In genomic region chr14:96065884-96066283, GRCm38 (mm10) we compare ENCODE assay signal across 31 mouse cellular contexts.
A peak's percentile ranks its signal among the peaks of the same experiment; 100 is the strongest.
DNase-seq lines count a peak whose midpoint lies in the region; ATAC-seq and TF ChIP-seq lines count a peak whose summit lies in the region.
"Had no signal": no experiment of that assay in that cellular context is flagged by ENCODE, and none has a peak within 500 bp of the region (broad histone marks: within the 10 kb centered on the region; RNA-seq: fewer than 3 reads in every experiment).

No protein-coding gene starts in this region.

- H3K9ac ChIP-seq in forebrain, postnatal 0 days: no peak overlapping the region
- H3K9ac ChIP-seq: embryonic facial prominence, embryonic 15.5 days; hindbrain, embryonic 12.5 days; intestine, embryonic 15.5 days; limb, embryonic 13.5 days; lung, embryonic 15.5 days; midbrain, embryonic 12.5 days; neural tube, embryonic 12.5 days had no signal

- no peaks in the 10 kb centered on the region for H3K36me3 ChIP-seq in forebrain, postnatal 0 days (ENCODE audit: insufficient read depth)
- H3K36me3 ChIP-seq in forebrain, embryonic 10.5 days (replicated peaks): no peaks in the 10 kb centered on the region
- H3K36me3 ChIP-seq: embryonic facial prominence, embryonic 15.5 days; hindbrain, embryonic 12.5 days; intestine, embryonic 15.5 days; limb, embryonic 13.5 days; lung, embryonic 15.5 days; midbrain, embryonic 12.5 days; neural tube, embryonic 12.5 days had no signal

- no peaks in the 10 kb centered on the region for H3K27me3 ChIP-seq in forebrain, postnatal 0 days (ENCODE audit: insufficient read depth, low read length)
- H3K27me3 ChIP-seq in forebrain, embryonic 10.5 days (ENCODE audit: poor library complexity, severe bottlenecking): no peaks in the 10 kb centered on the region
- H3K27me3 ChIP-seq: embryonic facial prominence, embryonic 15.5 days; hindbrain, embryonic 12.5 days; intestine, embryonic 15.5 days; limb, embryonic 13.5 days; lung, embryonic 15.5 days; megakaryocyte, embryonic 14.5 days; midbrain, embryonic 12.5 days; neural tube, embryonic 12.5 days; Patski had no signal

- no peak overlapping the region for H3K27ac ChIP-seq in forebrain, postnatal 0 days (ENCODE audit: low read depth, low read length)
- no peak overlapping the region for H3K27ac ChIP-seq in forebrain, embryonic 10.5 days
- H3K27ac ChIP-seq: embryonic facial prominence, embryonic 15.5 days; hindbrain, embryonic 12.5 days; hindbrain, postnatal 0 days; intestine, embryonic 15.5 days; limb, embryonic 13.5 days; lung, embryonic 15.5 days; midbrain, embryonic 12.5 days; neural tube, embryonic 12.5 days had no signal

- ATAC-seq in forebrain, postnatal 0 days: peak; percentile 70
- ATAC-seq: forebrain, embryonic 14.5 days; hindbrain, postnatal 0 days; intestine, embryonic 15.5 days; Patski had no signal

- 76% methylated on average over 3 of the region's 3 CpGs for WGBS in forebrain, postnatal 0 days
- 83% methylated on average over 3 of the region's 3 CpGs for WGBS in forebrain, embryonic 10.5 days

- H3K4me1 ChIP-seq in forebrain, postnatal 0 days (ENCODE audit: insufficient read depth): no peaks in the 10 kb centered on the region
- H3K4me1 ChIP-seq in forebrain, embryonic 10.5 days: no peaks in the 10 kb centered on the region
- H3K4me1 ChIP-seq: embryonic facial prominence, embryonic 15.5 days; hindbrain, embryonic 12.5 days; intestine, embryonic 15.5 days; limb, embryonic 13.5 days; lung, embryonic 15.5 days; megakaryocyte, embryonic 14.5 days; midbrain, embryonic 12.5 days; neural tube, embryonic 12.5 days had no signal

- TF ChIP-seq CTCF in forebrain, postnatal 0 days (IDR thresholded peaks at IDR 0.05; ENCODE audit: low read depth): no peak

- H3K4me3 ChIP-seq in forebrain, postnatal 0 days (ENCODE audit: low read depth, low read length): no peak overlapping the region
- H3K4me3 ChIP-seq in forebrain, embryonic 10.5 days: no peak overlapping the region
- H3K4me3 ChIP-seq: embryonic facial prominence, embryonic 15.5 days; hindbrain, embryonic 12.5 days; intestine, embryonic 15.5 days; limb, embryonic 13.5 days; lung, embryonic 15.5 days; megakaryocyte, embryonic 14.5 days; midbrain, embryonic 12.5 days; myocyte; neural tube, embryonic 12.5 days had no signal

- DNase-seq in forebrain, postnatal 0 days: peak; percentile 28
- DNase-seq in forebrain, embryonic 10.5 days (ENCODE audit: extremely low spot score, low spot score): no peak
- DNase-seq in left cerebral cortex, adult 9 months (ENCODE audit: low spot score in 2 of 2): peak; percentile 5 to 18
- no peak for DNase-seq in left cerebral cortex, adult 18-20 months (ENCODE audit: low spot score in 2 of 2)
- peak; percentile 36 for DNase-seq in brain, adult 2 months (ENCODE audit: low read depth, low spot score)
- DNase-seq in right cerebral cortex, postnatal 25 days: peak; percentile 5
- DNase-seq in gastrocnemius, postnatal 4 days (ENCODE audit: low spot score in 2 of 2): no peak
- DNase-seq: adrenal gland, postnatal 14 days; cerebellum, adult 18-20 months; gastrocnemius, postnatal 25 days; heart, adult 18-20 months; heart, postnatal 36 days; kidney, adult 8-10 months; kidney, postnatal 10 days; layer of hippocampus, adult 9-11 months; lung, postnatal 4 days; thymus, postnatal 4 days had no signal

- no peaks in the 10 kb centered on the region for H3K9me3 ChIP-seq in forebrain, postnatal 0 days (ENCODE audit: low read length)
- no peaks in the 10 kb centered on the region for H3K9me3 ChIP-seq in forebrain, embryonic 10.5 days
- H3K9me3 ChIP-seq: embryonic facial prominence, embryonic 15.5 days; hindbrain, embryonic 12.5 days; intestine, embryonic 15.5 days; limb, embryonic 13.5 days; lung, embryonic 15.5 days; midbrain, embryonic 12.5 days; neural tube, embryonic 12.5 days had no signal

- H3K4me2 ChIP-seq in forebrain, postnatal 0 days (ENCODE audit: low read depth): no peak overlapping the region
- H3K4me2 ChIP-seq: embryonic facial prominence, embryonic 15.5 days; heart, embryonic 11.5 days; hindbrain, embryonic 12.5 days; intestine, embryonic 15.5 days; limb, embryonic 13.5 days; liver, embryonic 11.5 days; lung, embryonic 15.5 days; midbrain, embryonic 12.5 days; neural tube, embryonic 12.5 days had no signal

Comparison
In these comparisons a context has a peak if more than half of its experiments do, and no peak if none do; other contexts are left out.
1. DNase-seq: peak in forebrain, postnatal 0 days (single experiment), left cerebral cortex, adult 9 months (2 of 2), brain, adult 2 months (single experiment) and right cerebral cortex, postnatal 25 days (single experiment); none in forebrain, embryonic 10.5 days (single experiment), left cerebral cortex, adult 18-20 months (0 of 2) and gastrocnemius, postnatal 4 days (0 of 2).